Mouse (Mus musculus): ENCODE results near the gene C87499. TPM values are rescaled to one million over a fixed set of nuclear protein-coding genes. Genes with fewer than 3 reads are reported as not detected.

Gene C87499
- total and polyA plus RNA-seq, 3 experiments, result not detected

GRCm38 (mm10) chr4:88680362-88680761 is 46.2 kb upstream of the C87499 start:
- no peaks in the 10 kb centered on the region for H3K9me3 ChIP-seq (replicated peaks; ENCODE audit: low read length)
- DNase-seq (ENCODE audit: extremely low read depth), result peak; percentile 23
- H3K27ac ChIP-seq (ENCODE audit: insufficient read depth, low read depth), result no peak overlapping the region
- H3K4me1 ChIP-seq (ENCODE audit: control insufficient read depth in 1 of 2, insufficient read depth in 2 of 2), result peaks cover 0 to 8% of the 10 kb centered on the region in 2 experiments; a peak in 1 of 4 replicates
- no peak overlapping the region for H3K4me2 ChIP-seq (ENCODE audit: insufficient read depth, low read depth, poor library complexity, severe bottlenecking)
- H3K36me3 ChIP-seq (replicated peaks in 1 of 2; ENCODE audit: control insufficient read depth in 1 of 2, insufficient read depth in 1 of 2, low read length in 1 of 2), result no peaks in the 10 kb centered on the region
- TF ChIP-seq SIN3A (IDR thresholded peaks at IDR 0.05; ENCODE audit: low read length), result no peak
- TF ChIP-seq MYC (IDR thresholded peaks at IDR 0.05; ENCODE audit: low read depth, low read length), result no peak
- TF ChIP-seq CTCF (conservative IDR thresholded peaks at IDR 0.05 in 1 of 2, IDR thresholded peaks at IDR 0.05 in 1 of 2; ENCODE audit: low read depth in 2 of 2, low read length in 2 of 2), result peak; percentile 37 to 77; a peak in 3 of 4 replicates
- no peak for TF ChIP-seq ZMIZ1 (IDR thresholded peaks at IDR 0.05; ENCODE audit: low read depth, low read length)
- peak; percentile 63 for TF ChIP-seq RAD21 (IDR thresholded peaks at IDR 0.05; ENCODE audit: low read depth, low read length)
- TF ChIP-seq TCF12 (IDR thresholded peaks at IDR 0.05; ENCODE audit: low read depth, low read length), result no peak
- TF ChIP-seq GABPA (IDR thresholded peaks at IDR 0.05; ENCODE audit: insufficient replicate concordance, low read depth, low read length), result no peak
- TF ChIP-seq ZNF384 (IDR thresholded peaks at IDR 0.05; ENCODE audit: low read depth, low read length), result no peak
- no peak for TF ChIP-seq BHLHE40 (IDR thresholded peaks at IDR 0.05; ENCODE audit: low read depth, low read length)
- 0 out of 2 replicates have a peak, but pooled peaks have one; percentile 9 for TF ChIP-seq MEF2A (IDR thresholded peaks at IDR 0.05; ENCODE audit: borderline replicate concordance, low read depth, low read length)
- TF ChIP-seq SMC3 (IDR thresholded peaks at IDR 0.05; ENCODE audit: low read depth, low read length), result peak; percentile 56
- no peak for TF ChIP-seq POLR2A (IDR thresholded peaks at IDR 0.05; ENCODE audit: low read depth, low read length)
- TF ChIP-seq USF1 (IDR thresholded peaks at IDR 0.05; ENCODE audit: low read depth, low read length), result no peak
- TF ChIP-seq CHD2 (IDR thresholded peaks at IDR 0.05; ENCODE audit: low read length), result no peak
- TF ChIP-seq ETS1 (conservative IDR thresholded peaks at IDR 0.05; ENCODE audit: low read depth, low read length), result no peak
- no peak for TF ChIP-seq ZC3H11A (IDR thresholded peaks at IDR 0.05; ENCODE audit: low read depth, low read length)
- no peak for TF ChIP-seq MAX (IDR thresholded peaks at IDR 0.05; ENCODE audit: low read length)
- no peak for TF ChIP-seq USF2 (conservative IDR thresholded peaks at IDR 0.05; ENCODE audit: low read depth, low read length)
- no peak for TF ChIP-seq NRF1 (IDR thresholded peaks at IDR 0.05; ENCODE audit: low read depth, low read length)
- no peak for TF ChIP-seq NELFE (IDR thresholded peaks at IDR 0.05; ENCODE audit: low read depth, low read length)
- TF ChIP-seq JUN (IDR thresholded peaks at IDR 0.05; ENCODE audit: insufficient read depth, low read depth, low read length), result no peak
- TF ChIP-seq ZKSCAN1 (IDR thresholded peaks at IDR 0.05; ENCODE audit: borderline replicate concordance, low read depth, low read length), result no peak
- TF ChIP-seq PAX5 (IDR thresholded peaks at IDR 0.05; ENCODE audit: low read length), result no peak
- no peak for TF ChIP-seq JUND (conservative IDR thresholded peaks at IDR 0.05; ENCODE audit: low read depth, low read length)
- TF ChIP-seq HCFC1 (IDR thresholded peaks at IDR 0.05; ENCODE audit: low read depth, low read length), result no peak
- no peak for TF ChIP-seq E2F4 (IDR thresholded peaks at IDR 0.05; ENCODE audit: insufficient replicate concordance, low read depth, low read length)
- TF ChIP-seq IRF4 (IDR thresholded peaks at IDR 0.05; ENCODE audit: low read depth, low read length), result no peak
- TF ChIP-seq TBP (conservative IDR thresholded peaks at IDR 0.05; ENCODE audit: low read depth, low read length), result no peak
- no peak for TF ChIP-seq CHD1 (IDR thresholded peaks at IDR 0.05; ENCODE audit: low read depth, low read length)
- no peak for TF ChIP-seq MAFK (IDR thresholded peaks at IDR 0.05; ENCODE audit: insufficient replicate concordance, low read length)
- H3K79me2 ChIP-seq (replicated peaks; ENCODE audit: control insufficient read depth, extremely low read depth, insufficient read depth, poor library complexity, severe bottlenecking), result no peaks in the 10 kb centered on the region
- H3K27me3 ChIP-seq (replicated peaks), result no peaks in the 10 kb centered on the region
- H3K9ac ChIP-seq (ENCODE audit: insufficient read depth, low read depth), result no peak overlapping the region
- in situ Hi-C loops (cut with MboI; ENCODE audit: low pct_ligation_motif_present, low pct_unique_long_range_greater_than_20kb, low sequenced_read_pairs), result no loop called here
- dilution Hi-C loops (cut with MboI; ENCODE audit: extremely low pct_ligation_motif_present, extremely low pct_unique_long_range_greater_than_20kb, low sequenced_read_pairs), result no loop called here
- no peak overlapping the region for H3K4me3 ChIP-seq (replicated peaks in 1 of 3; ENCODE audit: low read depth in 2 of 3, low read length in 2 of 3, poor library complexity in 1 of 3)

Data from CH12.LX (cell line).